34 mouse cellular contexts compared by ENCODE assay signal in genomic region chr2:76630293-76630692, GRCm38 (mm10). TPM values are rescaled to one million over a fixed set of nuclear protein-coding genes. Genes with fewer than 3 reads are reported as not detected.
"Had no signal": no experiment of that assay in that cellular context is flagged by ENCODE, and none has a peak within 500 bp of the region (broad histone marks: within the 10 kb centered on the region; RNA-seq: fewer than 3 reads in every experiment).

No protein-coding gene starts in this region.

- H3K4me1 ChIP-seq: embryonic facial prominence, embryonic 10.5 days; embryonic facial prominence, embryonic 12.5 days; embryonic facial prominence, embryonic 13.5 days; embryonic facial prominence, embryonic 15.5 days; forebrain, embryonic 10.5 days; forebrain, embryonic 12.5 days; forebrain, embryonic 13.5 days; forebrain, embryonic 15.5 days had no signal

- H3K9ac ChIP-seq: embryonic facial prominence, embryonic 12.5 days; embryonic facial prominence, embryonic 13.5 days; embryonic facial prominence, embryonic 15.5 days; forebrain, embryonic 12.5 days; forebrain, embryonic 13.5 days; forebrain, embryonic 15.5 days; forebrain, postnatal 0 days had no signal

- H3K27me3 ChIP-seq: embryonic facial prominence, embryonic 12.5 days; embryonic facial prominence, embryonic 13.5 days; embryonic facial prominence, embryonic 15.5 days; forebrain, embryonic 12.5 days; forebrain, embryonic 13.5 days; forebrain, embryonic 15.5 days had no signal

- H3K27ac ChIP-seq: embryonic facial prominence, embryonic 10.5 days; embryonic facial prominence, embryonic 12.5 days; embryonic facial prominence, embryonic 13.5 days; embryonic facial prominence, embryonic 15.5 days; forebrain, embryonic 10.5 days; forebrain, embryonic 12.5 days; forebrain, embryonic 13.5 days; forebrain, embryonic 15.5 days; gastrocnemius, adult 2 months; heart, adult 2 months had no signal

- ATAC-seq: forebrain, embryonic 13.5 days; forebrain, embryonic 14.5 days; forebrain, embryonic 15.5 days; forebrain, embryonic 16.5 days; forebrain, postnatal 0 days had no signal

- DNase-seq: cerebellum, adult 2 months; cerebellum, adult 8-10 months; cerebellum, adult 9-10 months; cerebellum, adult 9-11 months; cerebellum, postnatal 10 days; cerebellum, postnatal 14 days; cerebellum, postnatal 25 days; cerebellum, postnatal 36 days; embryo, embryonic 11 days; forebrain, postnatal 0 days; gastrocnemius, adult 2 months; gastrocnemius, postnatal 10 days; gastrocnemius, postnatal 14 days; gastrocnemius, postnatal 25 days; gastrocnemius, postnatal 36 days; heart, adult 18-20 months; heart, adult 2 months had no signal

- H3K9me3 ChIP-seq: embryonic facial prominence, embryonic 12.5 days; embryonic facial prominence, embryonic 15.5 days; forebrain, embryonic 15.5 days had no signal

- H3K4me2 ChIP-seq: embryonic facial prominence, embryonic 12.5 days; embryonic facial prominence, embryonic 13.5 days; embryonic facial prominence, embryonic 15.5 days; forebrain, embryonic 12.5 days; forebrain, embryonic 13.5 days; forebrain, embryonic 15.5 days had no signal

- H3K4me3 ChIP-seq: embryonic facial prominence, embryonic 10.5 days; embryonic facial prominence, embryonic 12.5 days; embryonic facial prominence, embryonic 13.5 days; embryonic facial prominence, embryonic 15.5 days; erythroblast, embryonic 14.5 days; forebrain, embryonic 10.5 days; forebrain, embryonic 12.5 days; forebrain, embryonic 13.5 days; forebrain, embryonic 15.5 days; gastrocnemius, adult 2 months; heart, adult 2 months had no signal

RNA-seq across cellular contexts. Expression of gene Pjvk, which starts 18.0 kb away (rescaled TPM):
- total RNA-seq: common myeloid progenitor, adult 5-6 weeks; forebrain, postnatal 0 days; gastrocnemius, adult 18-20 months; gastrocnemius, adult 2 months; gastrocnemius, adult 8-10 months; gastrocnemius, postnatal 10 days; gastrocnemius, postnatal 14 days; gastrocnemius, postnatal 25 days; gastrocnemius, postnatal 36 days; granulocyte monocyte progenitor cell, adult 5-6 weeks; heart, adult 18-20 months; heart, adult 2 months had no signal
- polyA plus RNA-seq: embryonic facial prominence, embryonic 14.5 days; erythroblast, embryonic 14.5 days; gonadal fat pad, adult 2 months had no signal
